In the genomic region with DNA sequence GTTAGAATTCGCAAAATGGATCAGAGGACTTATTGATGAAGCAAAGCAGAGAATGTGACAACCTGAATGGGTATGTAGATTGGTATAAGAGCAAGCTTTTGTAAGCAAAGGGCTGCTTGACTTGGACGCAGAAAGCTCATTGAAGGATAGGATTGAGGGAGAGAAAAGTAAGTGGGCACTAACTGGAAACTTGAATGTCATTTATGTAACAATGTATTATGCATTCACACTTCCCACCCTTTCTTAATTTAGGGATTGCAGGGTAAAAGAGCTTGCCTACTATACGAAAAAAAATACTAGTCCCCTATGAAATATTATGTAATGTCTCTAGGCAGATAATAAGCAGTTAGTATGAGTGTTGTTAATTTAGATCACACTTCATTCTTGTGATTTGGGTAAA, we compare ENCODE assay signal across 26 mouse cellular contexts.
A peak's percentile ranks its signal among the peaks of the same experiment; 100 is the strongest.
DNase-seq lines count a peak whose midpoint lies in the region; ATAC-seq and TF ChIP-seq lines count a peak whose summit lies in the region.
"Had no signal": no experiment of that assay in that cellular context is flagged by ENCODE, and none has a peak within 500 bp of the region (broad histone marks: within the 10 kb centered on the region; RNA-seq: fewer than 3 reads in every experiment).

No protein-coding gene starts in this region.

- intact Hi-C loops in left cerebral cortex, adult 2 months (cut with DNase I), result no loop called here
- intact Hi-C loops in left cerebral cortex, postnatal 4 days (cut with DNase I), result no loop called here

- no peak overlapping the region for H3K4me3 ChIP-seq in left cerebral cortex, adult 2 months
- H3K4me3 ChIP-seq: embryonic facial prominence, embryonic 13.5 days; embryonic facial prominence, embryonic 15.5 days; erythroblast, embryonic 14.5 days; forebrain, embryonic 10.5 days; forebrain, embryonic 12.5 days had no signal

- H3K27ac ChIP-seq in left cerebral cortex, adult 2 months, result 0 out of 2 replicates have a peak overlapping the region, but pooled peaks have one; percentile 30
- H3K27ac ChIP-seq: embryonic facial prominence, embryonic 13.5 days; embryonic facial prominence, embryonic 15.5 days; forebrain, embryonic 10.5 days; forebrain, embryonic 12.5 days had no signal

- TF ChIP-seq CTCF in left cerebral cortex, adult 2 months (IDR thresholded peaks at IDR 0.05), result no peak

- ATAC-seq in frontal cortex, adult (ENCODE audit: low TSS enrichment), result peak; percentile 100
- ATAC-seq: activated CD4-positive, CD25-positive, alpha-beta regulatory T cell, adult 4 months; CD4-positive, CD25-positive, alpha-beta regulatory T cell, adult 4 months; forebrain, embryonic 14.5 days; forebrain, embryonic 16.5 days; Patski had no signal

- DNase-seq in frontal cortex, postnatal 14 days (ENCODE audit: low spot score in 2 of 2), result no peak
- no peak for DNase-seq in left cerebral cortex, adult 2 months (ENCODE audit: extremely low spot score in 1 of 2, low spot score in 2 of 2)
- no peak for DNase-seq in left cerebral cortex, postnatal 4 days
- DNase-seq in c-Kit-positive CD71-positive TER-119-positive erythroid progenitor cells, embryonic 14.5 days (ENCODE audit: low spot score), result no peak
- DNase-seq: adrenal gland, adult 2 months; adrenal gland, postnatal 10 days; adrenal gland, postnatal 25 days; B cell, adult 2 months; cerebellum, adult 11 months; cerebellum, adult 18-20 months; cerebellum, adult 8-10 months; cerebellum, adult 9-11 months; cerebellum, postnatal 14 days; cerebellum, postnatal 36 days; embryo, embryonic 11 days had no signal
